Mouse (Mus musculus): ENCODE results near the gene Stk32c. TPM values are rescaled to one million over a fixed set of nuclear protein-coding genes. Genes with fewer than 3 reads are reported as not detected.
A peak's percentile ranks its signal among the peaks of the same experiment; 100 is the strongest.

Gene Stk32c
- polyA plus RNA-seq, 1 experiment from 2014 or later: 1.5 TPM

DNA sequence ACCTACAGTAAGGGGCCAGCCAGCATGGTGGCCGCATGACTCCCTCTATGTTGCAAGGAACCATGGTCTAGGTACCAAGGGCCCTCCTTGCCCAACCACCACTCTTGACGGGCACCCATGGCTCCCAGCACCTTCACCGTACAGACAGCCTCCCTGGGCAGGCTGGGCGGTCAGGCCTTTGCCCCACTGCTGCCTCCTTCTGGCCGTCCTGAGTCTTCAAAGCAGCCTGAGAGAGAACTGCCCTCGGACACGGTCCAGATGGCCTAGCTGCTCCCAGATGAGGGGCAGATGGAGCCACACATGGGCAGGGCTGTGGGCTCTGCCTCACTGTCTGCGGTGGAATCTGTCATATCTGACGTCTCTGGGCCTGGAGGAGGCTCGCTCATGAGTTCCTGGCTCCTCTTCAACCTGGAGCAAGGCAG, 109.1 kb downstream of the Stk32c start:
- no peaks in the 10 kb centered on the region for H3K9me3 ChIP-seq (replicated peaks; ENCODE audit: control insufficient read depth, low read length)
- WGBS: 57% methylated on average over 10 of the region's 10 CpGs
- H3K4me1 ChIP-seq (ENCODE audit: control insufficient read depth, insufficient read depth, low read length): no peaks in the 10 kb centered on the region
- H3K9ac ChIP-seq (ENCODE audit: low read length): no peak overlapping the region
- no peak overlapping the region for H3K27ac ChIP-seq (ENCODE audit: low read depth, low read length)
- H3K36me3 ChIP-seq (ENCODE audit: control insufficient read depth, insufficient read depth, low read length): peaks cover 10% of the 10 kb centered on the region; the same call in 1 of the 2 replicates
- no peak overlapping the region for H3K4me3 ChIP-seq (ENCODE audit: low read depth, low read length)
- no peak overlapping the region for H3K4me2 ChIP-seq (ENCODE audit: low read length)
- ATAC-seq: peak; percentile 47
- H3K27me3 ChIP-seq (replicated peaks; ENCODE audit: control insufficient read depth, insufficient read depth, low read length): no peaks in the 10 kb centered on the region
- no peak for DNase-seq (ENCODE audit: low spot score)

DNA sequence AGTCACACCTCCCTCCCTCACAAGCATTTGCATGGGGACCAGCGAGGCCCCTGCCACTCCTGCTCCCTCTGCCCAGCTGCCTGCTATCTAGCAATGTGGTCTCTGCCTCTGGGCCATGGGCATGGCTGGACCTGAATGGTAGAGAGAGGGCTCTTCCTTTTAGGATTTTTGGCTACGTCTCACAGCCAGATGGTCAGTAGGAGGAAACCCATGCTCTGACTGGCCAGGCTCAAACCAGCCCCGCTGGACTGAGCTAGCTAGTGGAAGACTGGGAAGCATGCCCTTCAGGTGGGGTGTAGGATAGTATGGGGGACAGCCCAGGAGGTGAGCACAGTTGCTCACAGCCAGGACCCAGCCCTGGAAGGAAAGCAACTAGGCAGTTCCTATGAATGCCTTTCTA, 111.3 kb downstream of the Stk32c start:
- DNase-seq (ENCODE audit: low spot score): no peak
- H3K4me2 ChIP-seq (ENCODE audit: low read length): no peak overlapping the region
- 75% methylated on average over 3 of the region's 3 CpGs for WGBS
- peaks cover 27% of the 10 kb centered on the region for H3K36me3 ChIP-seq (ENCODE audit: control insufficient read depth, insufficient read depth, low read length)
- H3K27ac ChIP-seq (ENCODE audit: low read depth, low read length): no peak overlapping the region
- H3K9ac ChIP-seq (ENCODE audit: low read length): no peak overlapping the region
- H3K27me3 ChIP-seq (replicated peaks; ENCODE audit: control insufficient read depth, insufficient read depth, low read length): no peaks in the 10 kb centered on the region
- H3K9me3 ChIP-seq (replicated peaks; ENCODE audit: control insufficient read depth, low read length): no peaks in the 10 kb centered on the region
- ATAC-seq: no peak
- H3K4me1 ChIP-seq (ENCODE audit: control insufficient read depth, insufficient read depth, low read length): no peaks in the 10 kb centered on the region
- no peak overlapping the region for H3K4me3 ChIP-seq (ENCODE audit: low read depth, low read length)

DNA sequence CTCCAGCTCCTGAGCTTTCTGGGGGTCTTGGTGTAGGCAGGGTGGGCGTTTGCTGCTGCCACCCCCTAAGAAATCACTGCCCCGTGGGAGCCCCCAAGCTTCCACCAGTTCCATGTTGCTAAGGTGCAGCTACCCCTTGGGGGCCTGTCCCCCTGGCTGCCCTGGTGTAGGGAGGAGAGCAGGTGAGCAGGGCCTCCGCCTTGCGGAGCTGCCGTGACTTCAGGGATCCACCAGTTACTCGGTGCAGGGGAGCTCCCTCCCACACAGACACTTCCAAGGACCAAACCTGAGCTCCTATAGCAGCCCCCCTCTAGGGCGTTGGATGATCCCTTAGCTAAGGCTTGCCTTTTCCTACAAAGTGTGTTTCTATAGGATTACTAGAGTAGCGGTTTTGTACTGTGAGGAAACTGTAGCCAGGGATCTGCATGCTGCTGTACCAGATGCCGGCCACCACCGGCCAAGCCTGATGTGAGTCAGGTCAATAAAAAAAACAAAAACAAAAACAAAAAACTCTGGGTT, 111.8 kb downstream of the Stk32c start:
- Histone ChIP-seq H3K4me1 (ENCODE audit: control insufficient read depth, insufficient read depth, low read length) (no peaks in the 10 kb centered on the region), H3K36me3 (ENCODE audit: control insufficient read depth, insufficient read depth, low read length) (peaks cover 32% of the 10 kb centered on the region), H3K4me3 (ENCODE audit: low read depth, low read length) (no peak overlapping the region), H3K4me2 (ENCODE audit: low read length) (no peak overlapping the region), H3K27me3 (replicated peaks; ENCODE audit: control insufficient read depth, insufficient read depth, low read length) (no peaks in the 10 kb centered on the region), H3K9me3 (replicated peaks; ENCODE audit: control insufficient read depth, low read length) (no peaks in the 10 kb centered on the region), H3K9ac (ENCODE audit: low read length) (no peak overlapping the region), H3K27ac (ENCODE audit: low read depth, low read length) (no peak overlapping the region)
- ATAC-seq (no peak), DNase-seq (ENCODE audit: low spot score) (no peak)
- 78% methylated on average over 10 of the region's 10 CpGs for WGBS

DNA sequence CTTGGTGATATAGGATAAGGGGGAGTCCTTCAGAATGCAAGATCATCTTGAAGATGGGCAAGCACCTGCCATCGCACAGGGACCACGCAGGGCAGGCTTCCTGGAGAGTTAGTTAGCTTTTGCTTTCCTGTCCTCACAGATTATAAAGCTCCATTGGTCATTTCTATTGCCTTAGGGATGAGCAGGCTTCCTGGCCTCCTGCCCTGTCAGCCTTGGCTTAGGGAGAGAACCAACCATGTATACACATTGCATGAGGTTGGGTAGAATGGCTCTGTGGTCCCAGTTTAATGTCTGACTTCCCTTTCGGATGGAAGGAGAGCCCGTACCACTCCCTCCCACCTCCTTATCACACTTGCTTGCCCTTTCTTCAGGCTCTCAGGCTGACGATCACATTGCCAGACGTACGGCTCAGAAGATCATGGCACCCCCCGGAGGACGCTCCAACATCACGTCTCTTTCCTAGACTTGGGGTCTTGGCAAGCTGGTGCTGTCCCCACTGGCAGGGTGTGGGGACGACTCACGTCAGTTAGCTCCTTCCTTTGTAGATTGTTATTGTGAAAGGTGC, 112.5 kb downstream of the Stk32c start:
- H3K4me2 ChIP-seq (ENCODE audit: low read length): no peak overlapping the region
- no peaks in the 10 kb centered on the region for H3K27me3 ChIP-seq (replicated peaks; ENCODE audit: control insufficient read depth, insufficient read depth, low read length)
- ATAC-seq (no peak), DNase-seq (ENCODE audit: low spot score) (no peak)
- H3K4me3 ChIP-seq (ENCODE audit: low read depth, low read length): no peak overlapping the region
- no peak overlapping the region for H3K27ac ChIP-seq (ENCODE audit: low read depth, low read length)
- no peaks in the 10 kb centered on the region for H3K4me1 ChIP-seq (ENCODE audit: control insufficient read depth, insufficient read depth, low read length)
- peaks cover 39% of the 10 kb centered on the region for H3K36me3 ChIP-seq (ENCODE audit: control insufficient read depth, insufficient read depth, low read length)
- H3K9ac ChIP-seq (ENCODE audit: low read length): no peak overlapping the region
- WGBS: 72% methylated on average over 12 of the region's 12 CpGs
- H3K9me3 ChIP-seq (replicated peaks; ENCODE audit: control insufficient read depth, low read length): no peaks in the 10 kb centered on the region

DNA sequence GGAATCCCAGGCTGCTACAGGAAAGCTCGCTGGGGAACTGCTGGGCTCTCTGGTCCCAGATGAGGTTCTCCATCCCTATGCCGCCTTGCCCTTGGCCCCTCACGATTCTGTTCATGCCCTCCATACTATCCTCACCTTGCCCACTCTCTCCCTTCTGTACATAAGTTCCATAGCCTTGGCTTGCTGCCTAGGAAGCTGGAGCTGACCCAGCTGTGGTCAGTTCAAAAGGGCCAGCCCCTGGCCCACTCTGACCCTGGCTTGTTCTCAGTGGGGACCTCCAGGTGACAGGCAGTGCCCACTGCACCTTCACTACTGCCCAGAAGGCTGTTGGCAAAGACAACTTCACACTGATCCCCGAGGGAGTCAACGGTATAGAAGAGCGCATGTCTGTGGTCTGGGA, 116.7 kb downstream of the Stk32c start:
- no peaks in the 10 kb centered on the region for H3K4me1 ChIP-seq (ENCODE audit: control insufficient read depth, insufficient read depth, low read length)
- H3K36me3 ChIP-seq (ENCODE audit: control insufficient read depth, insufficient read depth, low read length): peaks cover 72% of the 10 kb centered on the region
- 90% methylated on average over 6 of the region's 6 CpGs for WGBS
- ATAC-seq (no peak), DNase-seq (ENCODE audit: low spot score) (no peak)
- no peak overlapping the region for H3K27ac ChIP-seq (ENCODE audit: low read depth, low read length)
- H3K9ac ChIP-seq (ENCODE audit: low read length): no peak overlapping the region
- H3K4me2 ChIP-seq (ENCODE audit: low read length): no peak overlapping the region
- no peaks in the 10 kb centered on the region for H3K9me3 ChIP-seq (replicated peaks; ENCODE audit: control insufficient read depth, low read length)
- no peak overlapping the region for H3K4me3 ChIP-seq (ENCODE audit: low read depth, low read length)
- no peaks in the 10 kb centered on the region for H3K27me3 ChIP-seq (replicated peaks; ENCODE audit: control insufficient read depth, insufficient read depth, low read length)

DNA sequence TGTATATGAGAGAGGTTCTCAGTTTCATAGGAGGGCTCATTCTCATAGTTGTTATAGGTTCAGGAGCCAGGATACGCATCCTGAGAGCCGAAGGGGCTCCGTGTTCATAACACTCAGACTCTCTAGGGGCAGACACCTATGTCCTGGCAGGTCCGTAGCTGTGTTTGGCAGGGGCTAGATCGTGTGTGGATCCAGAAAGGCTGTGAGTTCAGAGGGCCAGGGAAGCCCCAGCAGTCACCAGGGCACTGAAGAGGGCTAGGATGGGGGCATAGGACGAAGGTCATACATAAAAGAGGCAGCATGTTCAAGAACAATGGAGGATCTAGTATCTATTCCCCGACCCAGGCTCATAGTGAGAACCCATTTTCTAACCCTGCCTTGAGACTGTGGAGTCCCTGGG, 117.8 kb downstream of the Stk32c start:
- peaks cover 83% of the 10 kb centered on the region for H3K36me3 ChIP-seq (ENCODE audit: control insufficient read depth, insufficient read depth, low read length)

DNA sequence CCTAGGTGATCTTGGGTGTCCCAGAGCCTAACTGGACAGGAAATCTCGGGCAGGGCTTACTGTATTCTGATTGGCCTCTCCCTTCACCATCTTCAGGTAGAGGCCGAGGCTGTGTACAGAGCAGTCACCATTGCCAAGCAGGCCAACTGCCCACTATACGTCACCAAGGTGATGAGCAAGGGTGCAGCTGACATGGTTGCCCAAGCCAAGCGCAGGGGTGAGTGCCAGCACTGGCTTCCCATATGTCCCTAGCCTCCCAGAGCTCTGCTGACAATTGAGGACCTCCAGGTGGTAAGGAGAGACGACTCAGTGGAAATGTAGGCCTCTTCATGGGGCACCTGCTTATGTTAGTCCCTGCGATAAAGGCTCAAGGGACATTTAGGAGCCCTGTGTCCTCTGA, 118.3 kb downstream of the Stk32c start:
- Histone ChIP-seq H3K9ac (ENCODE audit: low read length) (no peak overlapping the region), H3K36me3 (ENCODE audit: control insufficient read depth, insufficient read depth, low read length) (peaks cover 81% of the 10 kb centered on the region), H3K9me3 (replicated peaks; ENCODE audit: control insufficient read depth, low read length) (no peaks in the 10 kb centered on the region), H3K27me3 (replicated peaks; ENCODE audit: control insufficient read depth, insufficient read depth, low read length) (no peaks in the 10 kb centered on the region), H3K4me3 (ENCODE audit: low read depth, low read length) (no peak overlapping the region), H3K4me1 (ENCODE audit: control insufficient read depth, insufficient read depth, low read length) (0 out of 2 replicates have a peak, but pooled peaks cover 2% of the 10 kb centered on the region), H3K4me2 (ENCODE audit: low read length) (no peak overlapping the region), H3K27ac (ENCODE audit: low read depth, low read length) (no peak overlapping the region)
- ATAC-seq: no peak
- no peak for DNase-seq (ENCODE audit: low spot score)
- 87% methylated on average over 6 of the region's 6 CpGs for WGBS

More for the DNA sequence above, 117.8 kb downstream of the Stk32c start:
- WGBS: 87% methylated on average over 7 of the region's 7 CpGs
- ATAC-seq (no peak), DNase-seq (ENCODE audit: low spot score) (no peak)
- no peak overlapping the region for H3K9ac ChIP-seq (ENCODE audit: low read length)
- H3K27ac ChIP-seq (ENCODE audit: low read depth, low read length): no peak overlapping the region
- H3K4me2 ChIP-seq (ENCODE audit: low read length): no peak overlapping the region
- no peak overlapping the region for H3K4me3 ChIP-seq (ENCODE audit: low read depth, low read length)
- no peaks in the 10 kb centered on the region for H3K27me3 ChIP-seq (replicated peaks; ENCODE audit: control insufficient read depth, insufficient read depth, low read length)
- 0 out of 2 replicates have a peak, but pooled peaks cover 2% of the 10 kb centered on the region for H3K4me1 ChIP-seq (ENCODE audit: control insufficient read depth, insufficient read depth, low read length)
- H3K9me3 ChIP-seq (replicated peaks; ENCODE audit: control insufficient read depth, low read length): no peaks in the 10 kb centered on the region

DNA sequence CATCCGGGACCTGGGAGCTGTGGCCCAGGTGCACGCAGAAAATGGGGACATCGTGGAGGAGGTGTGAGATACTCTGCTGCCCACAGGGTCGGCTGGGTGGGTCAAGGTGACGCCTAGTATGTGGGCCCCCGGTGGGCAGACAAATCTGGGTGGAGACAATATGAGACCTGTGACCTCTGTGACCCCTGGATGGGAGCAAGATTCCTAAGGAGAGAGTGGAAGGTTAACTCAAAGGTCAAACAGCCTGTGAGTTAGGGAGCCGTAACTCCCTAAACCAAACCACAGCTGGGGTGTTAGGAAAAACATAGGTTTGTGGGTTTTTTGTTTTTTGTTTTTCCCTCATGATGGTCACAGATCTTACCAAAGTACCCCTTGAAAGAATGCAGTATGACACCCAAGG, 119.3 kb downstream of the Stk32c start:
- ATAC-seq (no peak), DNase-seq (ENCODE audit: low spot score) (no peak)
- Histone ChIP-seq H3K27ac (ENCODE audit: low read depth, low read length) (no peak overlapping the region), H3K9me3 (replicated peaks; ENCODE audit: control insufficient read depth, low read length) (no peaks in the 10 kb centered on the region), H3K9ac (ENCODE audit: low read length) (no peak overlapping the region), H3K4me1 (ENCODE audit: control insufficient read depth, insufficient read depth, low read length) (0 out of 2 replicates have a peak, but pooled peaks cover 2% of the 10 kb centered on the region), H3K36me3 (ENCODE audit: control insufficient read depth, insufficient read depth, low read length) (peaks cover 80% of the 10 kb centered on the region), H3K27me3 (replicated peaks; ENCODE audit: control insufficient read depth, insufficient read depth, low read length) (no peaks in the 10 kb centered on the region), H3K4me3 (ENCODE audit: low read depth, low read length) (no peak overlapping the region), H3K4me2 (ENCODE audit: low read length) (no peak overlapping the region)
- WGBS: 88% methylated on average over 7 of the region's 7 CpGs

DNA sequence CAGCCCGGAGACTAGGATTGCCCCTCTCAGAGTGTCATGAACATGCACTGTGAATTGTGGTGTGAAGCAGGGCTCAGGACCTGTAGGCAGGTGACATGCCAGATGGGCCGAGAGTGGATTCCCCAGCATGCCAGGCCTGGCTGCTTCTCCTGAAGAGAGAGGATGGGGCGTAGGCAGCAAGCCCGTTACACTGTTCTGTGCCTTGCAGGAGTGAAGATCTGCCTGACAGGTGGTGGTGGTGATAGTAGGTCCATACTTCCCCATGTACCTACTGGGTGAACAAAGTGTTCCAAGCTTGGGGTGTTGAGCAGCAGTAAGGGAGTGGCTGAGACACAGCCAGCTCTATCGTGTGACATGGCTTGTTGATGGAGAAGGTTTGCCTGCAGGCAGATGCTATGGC, 120.0 kb downstream of the Stk32c start:
- WGBS: 93% methylated on average over 5 of the region's 5 CpGs

More for the DNA sequence above, 120.0 kb downstream of the Stk32c start:
- no peak for ATAC-seq
- Histone ChIP-seq H3K27me3 (replicated peaks; ENCODE audit: control insufficient read depth, insufficient read depth, low read length) (no peaks in the 10 kb centered on the region), H3K4me2 (ENCODE audit: low read length) (no peak overlapping the region), H3K9me3 (replicated peaks; ENCODE audit: control insufficient read depth, low read length) (no peaks in the 10 kb centered on the region), H3K36me3 (ENCODE audit: control insufficient read depth, insufficient read depth, low read length) (peaks cover 73% of the 10 kb centered on the region), H3K9ac (ENCODE audit: low read length) (no peak overlapping the region), H3K4me3 (ENCODE audit: low read depth, low read length) (no peak overlapping the region), H3K27ac (ENCODE audit: low read depth, low read length) (no peak overlapping the region), H3K4me1 (ENCODE audit: control insufficient read depth, insufficient read depth, low read length) (0 out of 2 replicates have a peak, but pooled peaks cover 2% of the 10 kb centered on the region)
- no peak for DNase-seq (ENCODE audit: low spot score)
